Mouse (Mus musculus): ENCODE data around the gene Cmc1. TPM values are rescaled to one million over a fixed set of nuclear protein-coding genes. Genes with fewer than 3 reads are reported as not detected.

The Cmc1 gene
- 48.5 and 52.4 TPM in 2 replicates for polyA plus RNA-seq (2014; fragmentation: Nextera tagmentation; extraction: Ambion mirVana)

GRCm38 (mm10) chr9:118149407-118150402 lies at the start of gene Cmc1:
TSS of gene Cmc1 (minus strand) at chr9:118150177.
- peaks cover 14% of the 10 kb centered on the region; the same call in 1 of the 2 replicates for H3K4me1 ChIP-seq (ENCODE audit: control insufficient read depth, insufficient read depth, low read length)
- peak within 1 kb of the TSS; percentile 78 for H3K27ac ChIP-seq (ENCODE audit: low read depth, low read length)
- H3K9me3 ChIP-seq (ENCODE audit: control insufficient read depth, low read length), result no peaks in the 10 kb centered on the region
- H3K9ac ChIP-seq (replicated peaks; ENCODE audit: low read depth, low read length), result peak within 1 kb of the TSS; percentile 75
- no peaks in the 10 kb centered on the region for H3K36me3 ChIP-seq (ENCODE audit: control insufficient read depth, insufficient read depth, low read length)
- H3K4me2 ChIP-seq (ENCODE audit: low read depth, low read length), result peak within 1 kb of the TSS; percentile 47
- peak; percentile 95 for ATAC-seq (ENCODE audit: low read depth)
- no peaks in the 10 kb centered on the region for H3K27me3 ChIP-seq (ENCODE audit: control insufficient read depth, insufficient read depth, low read length)
- H3K4me3 ChIP-seq (ENCODE audit: low read depth, low read length), result peak within 1 kb of the TSS; percentile 86
- WGBS, result 2% methylated on average over 56 of the region's 58 CpGs

- Histone ChIP-seq H3K36me3 (ENCODE audit: control insufficient read depth, insufficient read depth, low read length) (no peaks in the 10 kb centered on the region), H3K9ac (replicated peaks; ENCODE audit: low read depth, low read length) (no peak overlapping the region)
- WGBS, result 97% methylated on average over 1 of the region's 1 CpGs
These were observed 48.6 kb upstream of the Cmc1 start for GRCm38 (mm10) chr9:118198557-118198956.

GRCm38 (mm10) chr9:118196661-118197390 lies 46.8 kb upstream of the Cmc1 start:
- 84% methylated on average over 9 of the region's 9 CpGs for WGBS

More at GRCm38 (mm10) chr9:118198557-118198956, 48.6 kb upstream of the Cmc1 start:
- Histone ChIP-seq H3K4me2 (ENCODE audit: low read depth, low read length) (no peak overlapping the region), H3K4me1 (ENCODE audit: control insufficient read depth, insufficient read depth, low read length) (no peaks in the 10 kb centered on the region), H3K27me3 (ENCODE audit: control insufficient read depth, insufficient read depth, low read length) (no peaks in the 10 kb centered on the region), H3K9me3 (ENCODE audit: control insufficient read depth, low read length) (no peaks in the 10 kb centered on the region), H3K27ac (ENCODE audit: low read depth, low read length) (no peak overlapping the region), H3K4me3 (ENCODE audit: low read depth, low read length) (no peak overlapping the region)
- no peak for ATAC-seq (ENCODE audit: low read depth)

GRCm38 (mm10) chr9:118193263-118193662 lies 43.3 kb upstream of the Cmc1 start:
- Histone ChIP-seq H3K4me1 (ENCODE audit: control insufficient read depth, insufficient read depth, low read length) (no peaks in the 10 kb centered on the region), H3K36me3 (ENCODE audit: control insufficient read depth, insufficient read depth, low read length) (no peaks in the 10 kb centered on the region), H3K27me3 (ENCODE audit: control insufficient read depth, insufficient read depth, low read length) (no peaks in the 10 kb centered on the region), H3K4me3 (ENCODE audit: low read depth, low read length) (no peak overlapping the region), H3K9ac (replicated peaks; ENCODE audit: low read depth, low read length) (no peak overlapping the region), H3K27ac (ENCODE audit: low read depth, low read length) (no peak overlapping the region), H3K9me3 (ENCODE audit: control insufficient read depth, low read length) (no peaks in the 10 kb centered on the region), H3K4me2 (ENCODE audit: low read depth, low read length) (no peak overlapping the region)
- no peak for ATAC-seq (ENCODE audit: low read depth)
- WGBS, result 89% methylated on average over 1 of the region's 1 CpGs

More at GRCm38 (mm10) chr9:118196661-118197390, 46.8 kb upstream of the Cmc1 start:
- H3K27ac ChIP-seq (ENCODE audit: low read depth, low read length), result no peak overlapping the region
- H3K9ac ChIP-seq (replicated peaks; ENCODE audit: low read depth, low read length), result no peak overlapping the region
- H3K4me1 ChIP-seq (ENCODE audit: control insufficient read depth, insufficient read depth, low read length), result no peaks in the 10 kb centered on the region
- H3K27me3 ChIP-seq (ENCODE audit: control insufficient read depth, insufficient read depth, low read length), result no peaks in the 10 kb centered on the region
- no peaks in the 10 kb centered on the region for H3K36me3 ChIP-seq (ENCODE audit: control insufficient read depth, insufficient read depth, low read length)
- no peaks in the 10 kb centered on the region for H3K9me3 ChIP-seq (ENCODE audit: control insufficient read depth, low read length)
- H3K4me3 ChIP-seq (ENCODE audit: low read depth, low read length), result no peak overlapping the region
- H3K4me2 ChIP-seq (ENCODE audit: low read depth, low read length), result no peak overlapping the region
- no peak for ATAC-seq (ENCODE audit: low read depth)

GRCm38 (mm10) chr9:118191276-118191675 lies 41.3 kb upstream of the Cmc1 start:
- H3K4me2 ChIP-seq (ENCODE audit: low read depth, low read length), result no peak overlapping the region
- no peak overlapping the region for H3K9ac ChIP-seq (replicated peaks; ENCODE audit: low read depth, low read length)
- no peak for ATAC-seq (ENCODE audit: low read depth)
- 85% methylated on average over 10 of the region's 10 CpGs for WGBS
- no peaks in the 10 kb centered on the region for H3K27me3 ChIP-seq (ENCODE audit: control insufficient read depth, insufficient read depth, low read length)
- no peak overlapping the region for H3K4me3 ChIP-seq (ENCODE audit: low read depth, low read length)
- no peaks in the 10 kb centered on the region for H3K4me1 ChIP-seq (ENCODE audit: control insufficient read depth, insufficient read depth, low read length)
- H3K9me3 ChIP-seq (ENCODE audit: control insufficient read depth, low read length), result no peaks in the 10 kb centered on the region
- H3K27ac ChIP-seq (ENCODE audit: low read depth, low read length), result no peak overlapping the region
- no peaks in the 10 kb centered on the region for H3K36me3 ChIP-seq (ENCODE audit: control insufficient read depth, insufficient read depth, low read length)

- 93% methylated on average over 6 of the region's 6 CpGs for WGBS
- H3K27me3 ChIP-seq (ENCODE audit: control insufficient read depth, insufficient read depth, low read length), result no peaks in the 10 kb centered on the region
- H3K9ac ChIP-seq (replicated peaks; ENCODE audit: low read depth, low read length), result no peak overlapping the region
- H3K9me3 ChIP-seq (ENCODE audit: control insufficient read depth, low read length), result no peaks in the 10 kb centered on the region
- no peaks in the 10 kb centered on the region for H3K4me1 ChIP-seq (ENCODE audit: control insufficient read depth, insufficient read depth, low read length)
- no peak overlapping the region for H3K4me3 ChIP-seq (ENCODE audit: low read depth, low read length)
- H3K36me3 ChIP-seq (ENCODE audit: control insufficient read depth, insufficient read depth, low read length), result no peaks in the 10 kb centered on the region
- no peak for ATAC-seq (ENCODE audit: low read depth)
- no peak overlapping the region for H3K4me2 ChIP-seq (ENCODE audit: low read depth, low read length)
- no peak overlapping the region for H3K27ac ChIP-seq (ENCODE audit: low read depth, low read length)
These were observed 38.4 kb upstream of the Cmc1 start for GRCm38 (mm10) chr9:118188374-118188773.

GRCm38 (mm10) chr9:118187420-118187819 lies 37.4 kb upstream of the Cmc1 start:
- Histone ChIP-seq H3K9ac (replicated peaks; ENCODE audit: low read depth, low read length) (no peak overlapping the region), H3K9me3 (ENCODE audit: control insufficient read depth, low read length) (no peaks in the 10 kb centered on the region), H3K27me3 (ENCODE audit: control insufficient read depth, insufficient read depth, low read length) (no peaks in the 10 kb centered on the region), H3K36me3 (ENCODE audit: control insufficient read depth, insufficient read depth, low read length) (no peaks in the 10 kb centered on the region), H3K27ac (ENCODE audit: low read depth, low read length) (no peak overlapping the region), H3K4me2 (ENCODE audit: low read depth, low read length) (no peak overlapping the region), H3K4me1 (ENCODE audit: control insufficient read depth, insufficient read depth, low read length) (no peaks in the 10 kb centered on the region), H3K4me3 (ENCODE audit: low read depth, low read length) (no peak overlapping the region)
- WGBS, result 85% methylated on average over 7 of the region's 7 CpGs
- no peak for ATAC-seq (ENCODE audit: low read depth)

- no peak overlapping the region for H3K27ac ChIP-seq (ENCODE audit: low read depth, low read length)
- H3K9me3 ChIP-seq (ENCODE audit: control insufficient read depth, low read length), result no peaks in the 10 kb centered on the region
- no peak overlapping the region for H3K4me2 ChIP-seq (ENCODE audit: low read depth, low read length)
- no peak overlapping the region for H3K4me3 ChIP-seq (ENCODE audit: low read depth, low read length)
- no peak for ATAC-seq (ENCODE audit: low read depth)
- H3K4me1 ChIP-seq (ENCODE audit: control insufficient read depth, insufficient read depth, low read length), result no peaks in the 10 kb centered on the region
- no peak overlapping the region for H3K9ac ChIP-seq (replicated peaks; ENCODE audit: low read depth, low read length)
- WGBS, result 79% methylated on average over 10 of the region's 10 CpGs
- H3K36me3 ChIP-seq (ENCODE audit: control insufficient read depth, insufficient read depth, low read length), result no peaks in the 10 kb centered on the region
- no peaks in the 10 kb centered on the region for H3K27me3 ChIP-seq (ENCODE audit: control insufficient read depth, insufficient read depth, low read length)
These were observed 36.8 kb upstream of the Cmc1 start for GRCm38 (mm10) chr9:118186776-118187175.

All from neural tube, embryonic 14.5 days (tissue).